Mouse (Mus musculus) liver, embryonic 13.5 days (tissue): ENCODE results near the gene Mto1. TPM values are rescaled to one million over a fixed set of nuclear protein-coding genes. Genes with fewer than 3 reads are reported as not detected.

ENCODE experiments used
- ATAC-seq: fragments of 200-750 bp; cut with Nextera tagmentation; 2 replicates; pipeline ENCODE4 v1.8.0; 2017; ENCODE audit warnings: low read depth, mild to moderate bottlenecking, moderate number of reproducible peaks, moderate library complexity
- DNase-seq: peaks from one replicate; pipeline ENCODE4 v3.0.0; 2022
- H3K27ac ChIP-seq: fragments of 300-500 bp; sonication (generic); 2 replicates; pipeline ENCODE4 v1.5.1; 2015; ENCODE audit warnings: moderate library complexity, mild to moderate bottlenecking, inconsistent platforms
- H3K27me3 ChIP-seq: fragments of 300-500 bp; sonication (generic); 2 replicates; pipeline ENCODE4 v1.6.1; 2015; ENCODE audit warnings: mild to moderate bottlenecking, inconsistent platforms
- H3K36me3 ChIP-seq: fragments of 300-500 bp; sonication (generic); 2 replicates; pipeline ENCODE4 v1.6.1; 2015; ENCODE audit warnings: mild to moderate bottlenecking, inconsistent platforms
- H3K4me1 ChIP-seq: fragments of 300-500 bp; sonication (generic); replicated peaks from 2 replicates; pipeline ENCODE4 v1.6.1; 2015; ENCODE audit warnings: inconsistent platforms
- H3K4me2 ChIP-seq: fragments of 300-500 bp; sonication (generic); 2 replicates; pipeline ENCODE4 v1.6.1; 2015; ENCODE audit warnings: inconsistent platforms, mild to moderate bottlenecking, moderate library complexity
- H3K4me3 ChIP-seq: fragments of 300-500 bp; sonication (generic); replicated peaks from 2 replicates; pipeline ENCODE4 v1.5.1; 2015; ENCODE audit warnings: mild to moderate bottlenecking, inconsistent platforms
- H3K9ac ChIP-seq: fragments of 300-500 bp; sonication (generic); 2 replicates; pipeline ENCODE4 v1.6.1; 2015; ENCODE audit warnings: mild to moderate bottlenecking, inconsistent platforms
- H3K9me3 ChIP-seq: fragments of 300-500 bp; sonication (generic); replicated peaks from 2 replicates; pipeline ENCODE4 v1.6.1; 2016; ENCODE audit warnings: inconsistent platforms
- WGBS: fragments of 180-500 bp; shearing (Covaris S2); methylation state at CpG from one replicate; pipeline ENCODE4 v1.1.7; 2015; ENCODE audit not compliant: insufficient replicate concordance; 5-methylcytosine and 5-hydroxymethylcytosine counted together
- polyA plus RNA-seq: library from polyadenylated mRNA; unstranded; fragments of >200 nt; fragmentation: Nextera tagmentation; extraction: Ambion mirVana; gene quantifications from 2 replicates; pipeline ENCODE4 v1.2.1, GENCODE M21; 2015

The Mto1 gene
- 23.4 and 25.9 TPM in 2 replicates for polyA plus RNA-seq

GRCm38 (mm10) chr9:78447973-78448873, at the start of gene Mto1, which contains the start of gene Gm17324:
Gene Mto1 (plus strand): TSS chr9:78448208.
Gene Gm17324 (minus strand): TSS chr9:78448786.
- peaks cover 34% of the 10 kb centered on the region for H3K36me3 ChIP-seq
- peak; percentile 75 for DNase-seq
- peak; percentile 88 for ATAC-seq
- H3K4me2 ChIP-seq, result peak within 1 kb of the TSS; percentile 83
- peak within 1 kb of the TSS; percentile 89 for H3K27ac ChIP-seq
- peak within 1 kb of the TSS; percentile 95 for H3K4me3 ChIP-seq
- H3K4me1 ChIP-seq, result peaks cover 30% of the 10 kb centered on the region
- peaks cover 37% of the 10 kb centered on the region for H3K27me3 ChIP-seq
- under 1% methylated on average over 96 of the region's 96 CpGs for WGBS
- H3K9ac ChIP-seq, result peak within 1 kb of the TSS; percentile 95
- no peaks in the 10 kb centered on the region for H3K9me3 ChIP-seq

DNA sequence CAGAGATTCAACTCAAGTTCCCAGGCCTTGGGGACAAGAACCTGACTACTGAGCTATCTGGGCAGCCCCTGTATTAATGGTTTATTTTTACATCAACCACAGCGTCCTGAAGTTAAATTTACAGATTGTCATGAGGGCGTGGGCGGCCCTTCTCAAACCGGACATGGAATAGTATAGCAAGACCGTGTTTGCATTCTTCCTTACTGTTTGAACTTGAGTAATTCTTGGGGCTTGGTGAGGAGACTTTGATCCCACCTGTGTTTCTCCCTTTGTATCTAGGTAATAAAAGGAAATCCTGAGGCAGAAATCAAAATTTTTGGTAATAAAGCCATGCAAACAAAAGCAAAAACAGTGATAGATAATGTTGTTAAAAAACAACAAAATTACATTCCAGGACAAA, 47.4 kb upstream of the Mto1 start:
- H3K9ac ChIP-seq, result no peak overlapping the region
- no peak overlapping the region for H3K4me3 ChIP-seq
- H3K27ac ChIP-seq, result no peak overlapping the region
- H3K36me3 ChIP-seq, result no peaks in the 10 kb centered on the region
- no peak overlapping the region for H3K4me2 ChIP-seq
- DNase-seq (no peak), ATAC-seq (no peak)
- WGBS, result 60% methylated on average over 5 of the region's 5 CpGs
- peaks cover 7% of the 10 kb centered on the region for H3K4me1 ChIP-seq
- H3K27me3 ChIP-seq, result peaks cover 40% of the 10 kb centered on the region
- H3K9me3 ChIP-seq, result no peaks in the 10 kb centered on the region

- WGBS, result 87% methylated on average over 7 of the region's 7 CpGs
- peaks cover 30% of the 10 kb centered on the region for H3K27me3 ChIP-seq
- H3K27ac ChIP-seq, result no peak overlapping the region
- no peaks in the 10 kb centered on the region for H3K4me1 ChIP-seq
- no peak for ATAC-seq
- no peak for DNase-seq
- H3K9ac ChIP-seq, result no peak overlapping the region
- no peak overlapping the region for H3K4me3 ChIP-seq
- no peak overlapping the region for H3K4me2 ChIP-seq
- H3K9me3 ChIP-seq, result no peaks in the 10 kb centered on the region
- H3K36me3 ChIP-seq, result no peaks in the 10 kb centered on the region
Measured at GRCm38 (mm10) chr9:78401596-78401995, 46.4 kb upstream of the Mto1 start.

- ATAC-seq (peak; percentile 67), DNase-seq (no peak)
- peaks cover 8% of the 10 kb centered on the region for H3K4me1 ChIP-seq
- no peak overlapping the region for H3K27ac ChIP-seq
- WGBS, result 4% methylated on average over 26 of the region's 27 CpGs
- H3K4me3 ChIP-seq, result peak overlapping the region; percentile 45
- H3K9ac ChIP-seq, result peak overlapping the region; percentile 59
- H3K4me2 ChIP-seq, result peak overlapping the region; percentile 67
- H3K9me3 ChIP-seq, result no peaks in the 10 kb centered on the region
- no peaks in the 10 kb centered on the region for H3K36me3 ChIP-seq
- H3K27me3 ChIP-seq, result no peaks in the 10 kb centered on the region; the same call in 1 of the 2 replicates
Measured at GRCm38 (mm10) chr9:78427362-78427781, 20.6 kb upstream of the Mto1 start.

- peak overlapping the region; percentile 59; the same call in 1 of the 2 replicates for H3K9ac ChIP-seq
- peak; percentile 51; the same call in 1 of the 2 replicates for ATAC-seq
- no peak for DNase-seq
- peak overlapping the region; percentile 67 for H3K4me2 ChIP-seq
- H3K36me3 ChIP-seq, result no peaks in the 10 kb centered on the region
- H3K4me3 ChIP-seq, result peak overlapping the region; percentile 45
- no peaks in the 10 kb centered on the region; the same call in 1 of the 2 replicates for H3K27me3 ChIP-seq
- 22% methylated on average over 6 of the region's 6 CpGs for WGBS
- H3K9me3 ChIP-seq, result no peaks in the 10 kb centered on the region
- no peak overlapping the region for H3K27ac ChIP-seq
- H3K4me1 ChIP-seq, result peaks cover 8% of the 10 kb centered on the region
Measured at GRCm38 (mm10) chr9:78428185-78428584, 19.8 kb upstream of the Mto1 start.

GRCm38 (mm10) chr9:78428870-78429432, 19.1 kb upstream of the Mto1 start:
- no peaks in the 10 kb centered on the region for H3K36me3 ChIP-seq
- no peaks in the 10 kb centered on the region for H3K9me3 ChIP-seq
- H3K4me2 ChIP-seq, result no peak overlapping the region
- no peak overlapping the region for H3K27ac ChIP-seq
- H3K4me3 ChIP-seq, result no peak overlapping the region
- ATAC-seq, result peak; percentile 17; the same call in 1 of the 2 replicates
- 67% methylated on average over 4 of the region's 4 CpGs for WGBS
- no peaks in the 10 kb centered on the region; the same call in 1 of the 2 replicates for H3K27me3 ChIP-seq
- no peak for DNase-seq
- H3K9ac ChIP-seq, result no peak overlapping the region
- peaks cover 8% of the 10 kb centered on the region for H3K4me1 ChIP-seq

GRCm38 (mm10) chr9:78429551-78429950, 18.5 kb upstream of the Mto1 start:
- DNase-seq (no peak), ATAC-seq (0 out of 2 replicates have a peak, but pooled peaks have one; percentile 11)
- no peak overlapping the region for H3K9ac ChIP-seq
- WGBS, result 63% methylated on average over 2 of the region's 2 CpGs
- no peak overlapping the region for H3K4me3 ChIP-seq
- H3K27ac ChIP-seq, result no peak overlapping the region
- no peak overlapping the region for H3K4me2 ChIP-seq
- H3K27me3 ChIP-seq, result no peaks in the 10 kb centered on the region; the same call in 1 of the 2 replicates
- no peaks in the 10 kb centered on the region for H3K36me3 ChIP-seq
- H3K4me1 ChIP-seq, result peaks cover 8% of the 10 kb centered on the region
- H3K9me3 ChIP-seq, result no peaks in the 10 kb centered on the region

- H3K27me3 ChIP-seq, result no peaks in the 10 kb centered on the region; the same call in 1 of the 2 replicates
- DNase-seq, result no peak
- no peak overlapping the region for H3K4me3 ChIP-seq
- H3K9me3 ChIP-seq, result no peaks in the 10 kb centered on the region
- no peak for ATAC-seq
- no peaks in the 10 kb centered on the region for H3K36me3 ChIP-seq
- H3K4me2 ChIP-seq, result no peak overlapping the region
- H3K4me1 ChIP-seq, result peaks cover 8% of the 10 kb centered on the region
- H3K9ac ChIP-seq, result no peak overlapping the region
- WGBS, result 55% methylated on average over 6 of the region's 6 CpGs
- no peak overlapping the region for H3K27ac ChIP-seq
Measured at GRCm38 (mm10) chr9:78430486-78430885, 17.5 kb upstream of the Mto1 start.

- WGBS, result 72% methylated on average over 5 of the region's 5 CpGs
- no peak for ATAC-seq
- no peaks in the 10 kb centered on the region; the same call in 1 of the 2 replicates for H3K27me3 ChIP-seq
- no peaks in the 10 kb centered on the region for H3K9me3 ChIP-seq
- H3K36me3 ChIP-seq, result no peaks in the 10 kb centered on the region
- no peak overlapping the region for H3K4me3 ChIP-seq
- no peak overlapping the region for H3K27ac ChIP-seq
- H3K4me1 ChIP-seq, result peaks cover 8% of the 10 kb centered on the region
- no peak overlapping the region for H3K9ac ChIP-seq
- H3K4me2 ChIP-seq, result no peak overlapping the region
- DNase-seq, result no peak
Measured at GRCm38 (mm10) chr9:78432471-78432870, 15.5 kb upstream of the Mto1 start.

- Histone ChIP-seq H3K9ac (no peak overlapping the region), H3K4me3 (no peak overlapping the region), H3K9me3 (no peaks in the 10 kb centered on the region), H3K4me1 (peaks cover 15% of the 10 kb centered on the region), H3K27ac (no peak overlapping the region), H3K4me2 (no peak overlapping the region), H3K27me3 (peaks cover 50% of the 10 kb centered on the region), H3K36me3 (no peaks in the 10 kb centered on the region)
- no peak for ATAC-seq
- WGBS, result 62% methylated on average over 5 of the region's 5 CpGs
- DNase-seq, result no peak
Measured at GRCm38 (mm10) chr9:78439426-78439825, 8.6 kb upstream of the Mto1 start.

GRCm38 (mm10) chr9:78442237-78442578, 5.8 kb upstream of the Mto1 start:
- WGBS, result 8% methylated on average over 9 of the region's 9 CpGs
- DNase-seq (no peak), ATAC-seq (peak; percentile 21; the same call in 1 of the 2 replicates)
- peak overlapping the region; percentile 64 for H3K9ac ChIP-seq
- H3K27ac ChIP-seq, result no peak overlapping the region
- H3K27me3 ChIP-seq, result peaks cover 75% of the 10 kb centered on the region
- H3K4me3 ChIP-seq, result peak overlapping the region; percentile 57
- H3K4me2 ChIP-seq, result peak overlapping the region; percentile 79
- peaks cover 15% of the 10 kb centered on the region for H3K4me1 ChIP-seq
- H3K36me3 ChIP-seq, result no peaks in the 10 kb centered on the region
- H3K9me3 ChIP-seq, result no peaks in the 10 kb centered on the region
